8 mouse cellular contexts compared by ENCODE assay signal in genomic region chr5:136568776-136569175, GRCm38 (mm10). TPM values are rescaled to one million over a fixed set of nuclear protein-coding genes. Genes with fewer than 3 reads are reported as not detected.
DNase-seq lines count a peak whose midpoint lies in the region; ATAC-seq and TF ChIP-seq lines count a peak whose summit lies in the region.

No protein-coding gene starts in this region.

- H3K4me1 ChIP-seq in E14TG2a.4 (replicated peaks; ENCODE audit: low read depth, low read length): peaks cover 37% of the 10 kb centered on the region
- H3K4me1 ChIP-seq in hindbrain, embryonic 10.5 days (replicated peaks): peaks cover 37% of the 10 kb centered on the region

- no peaks in the 10 kb centered on the region for H3K36me3 ChIP-seq in E14TG2a.4 (ENCODE audit: insufficient read depth, low read length)
- no peaks in the 10 kb centered on the region for H3K36me3 ChIP-seq in hindbrain, embryonic 10.5 days

- ATAC-seq in frontal cortex, adult (ENCODE audit: low TSS enrichment): 0 out of 2 replicates have a peak, but pooled peaks have one; percentile 8

- H3K27ac ChIP-seq in hindbrain, embryonic 10.5 days: no peak overlapping the region

- peak overlapping the region; percentile 98 for H3K4me3 ChIP-seq in E14TG2a.4 (replicated peaks; ENCODE audit: low read length)
- H3K4me3 ChIP-seq in hindbrain, embryonic 10.5 days: peak overlapping the region; percentile 99

- peak; percentile 86 to 90 for DNase-seq in cerebellum, adult 18-20 months
- DNase-seq in hindbrain, embryonic 10.5 days (ENCODE audit: low spot score): peak; percentile 86
- DNase-seq in layer of hippocampus, postnatal 25 days (ENCODE audit: extremely low spot score in 1 of 2, low spot score in 1 of 2): peak; percentile 30 to 65
- DNase-seq in lung, postnatal 14 days: peak; percentile 86
- DNase-seq in ovary, postnatal 36 days (ENCODE audit: low spot score): peak; percentile 79
- DNase-seq in thymus, postnatal 25 days: peak; percentile 88

- H3K9me3 ChIP-seq in E14TG2a.4 (ENCODE audit: low read length): no peaks in the 10 kb centered on the region
- no peaks in the 10 kb centered on the region for H3K9me3 ChIP-seq in hindbrain, embryonic 10.5 days

- H3K27me3 ChIP-seq in E14TG2a.4 (ENCODE audit: insufficient read depth, low read length): peaks cover 62% of the 10 kb centered on the region
- H3K27me3 ChIP-seq in hindbrain, embryonic 10.5 days (ENCODE audit: insufficient read depth, poor library complexity, severe bottlenecking): peaks cover 49% of the 10 kb centered on the region

- no peak for TF ChIP-seq CTCF in E14TG2a.4 (conservative IDR thresholded peaks at IDR 0.05; ENCODE audit: low read length)

- under 1% methylated on average over 36 of the region's 36 CpGs for WGBS in hindbrain, embryonic 10.5 days

RNA-seq across cellular contexts. Expression of gene Cux1, which starts 1.5 kb away (rescaled TPM):
- 90.5 and 109 TPM in 2 replicates for polyA plus RNA-seq in hindbrain, embryonic 10.5 days (2016; fragmentation: Nextera tagmentation; extraction: Ambion mirVana)
- 10 to 100 TPM; 36.6 to 37.1 TPM for total RNA-seq in layer of hippocampus, postnatal 25 days (2021)
